31 mouse cellular contexts compared by ENCODE assay signal in the genomic region with DNA sequence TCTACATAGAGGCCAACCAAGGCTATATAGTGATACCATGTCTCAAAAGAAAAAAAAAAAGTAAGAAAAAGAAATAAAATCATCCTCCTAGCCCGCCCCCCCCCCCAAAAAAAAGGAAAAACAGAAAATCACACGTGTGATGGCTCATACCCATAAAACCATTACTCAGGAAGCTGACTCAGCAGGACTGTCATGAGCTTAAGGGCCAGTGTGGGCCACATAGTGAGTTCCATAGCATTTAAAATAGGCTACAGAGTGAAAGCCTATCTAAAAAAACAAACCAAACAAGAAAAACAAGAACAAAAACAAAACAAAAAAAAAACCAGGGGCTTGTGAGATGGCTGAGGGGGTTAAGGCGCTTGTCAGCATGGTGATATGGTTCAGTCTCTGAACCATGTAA. TPM values are rescaled to one million over a fixed set of nuclear protein-coding genes. Genes with fewer than 3 reads are reported as not detected.
DNase-seq lines count a peak whose midpoint lies in the region; ATAC-seq and TF ChIP-seq lines count a peak whose summit lies in the region.
"Had no signal": no experiment of that assay in that cellular context is flagged by ENCODE, and none has a peak within 500 bp of the region (broad histone marks: within the 10 kb centered on the region; RNA-seq: fewer than 3 reads in every experiment).

No protein-coding gene starts in this region.

- H3K79me2 ChIP-seq in CH12.LX (replicated peaks; ENCODE audit: control insufficient read depth, extremely low read depth, insufficient read depth, poor library complexity, severe bottlenecking) (no peaks in the 10 kb centered on the region), MEL (ENCODE audit: control insufficient read depth, insufficient read depth, low read length, poor library complexity) (no peaks in the 10 kb centered on the region)

- peaks cover 57 to 70% of the 10 kb centered on the region in 2 experiments for H3K36me3 ChIP-seq in CH12.LX (replicated peaks in 1 of 2; ENCODE audit: control insufficient read depth in 1 of 2, insufficient read depth in 1 of 2, low read length in 1 of 2)
- H3K36me3 ChIP-seq in MEL (ENCODE audit: control insufficient read depth in 1 of 2, insufficient read depth in 2 of 2, low read length in 2 of 2), result peaks cover 0 to 6% of the 10 kb centered on the region in 2 experiments; a peak in 2 of 4 replicates
- H3K36me3 ChIP-seq in midbrain, embryonic 14.5 days (ENCODE audit: control insufficient read depth, insufficient read depth, low read length), result no peaks in the 10 kb centered on the region; the same call in 1 of the 2 replicates
- H3K36me3 ChIP-seq: embryonic facial prominence, embryonic 12.5 days; forebrain, embryonic 15.5 days; G1E had no signal

- no peak for ATAC-seq in midbrain, embryonic 14.5 days (ENCODE audit: low FRiP score, low TSS enrichment)
- no peak for ATAC-seq in frontal cortex, adult (ENCODE audit: low TSS enrichment)
- ATAC-seq in megakaryocyte progenitor cell, adult 5-6 weeks (replicated peaks; ENCODE audit: poor library complexity), result no peak
- ATAC-seq: activated CD4-positive, CD25-positive, alpha-beta regulatory T cell, adult 4 months; CD4-positive, CD25-positive, alpha-beta regulatory T cell, adult 4 months; forebrain, embryonic 13.5 days; forebrain, embryonic 15.5 days; forebrain, postnatal 0 days; Patski had no signal

- TF ChIP-seq POLR2A in CH12.LX (IDR thresholded peaks at IDR 0.05; ENCODE audit: low read depth, low read length), result no peak
- TF ChIP-seq POLR2A in MEL (IDR thresholded peaks at IDR 0.05; ENCODE audit: control insufficient read depth in 1 of 2, insufficient read depth in 1 of 2, low read depth in 1 of 2, low read length in 2 of 2, poor library complexity in 1 of 2), result no peak
- no peak for TF ChIP-seq POLR2A in bone marrow macrophage, adult 2 months (IDR thresholded peaks at IDR 0.05; ENCODE audit: borderline replicate concordance, low read depth, low read length)

- H3K27me3 ChIP-seq in CH12.LX (replicated peaks) (no peaks in the 10 kb centered on the region), MEL (ENCODE audit: control insufficient read depth in 1 of 2, insufficient read depth in 2 of 2, low read length in 2 of 2) (no peaks in the 10 kb centered on the region)
- no peaks in the 10 kb centered on the region for H3K27me3 ChIP-seq in midbrain, embryonic 14.5 days (ENCODE audit: control insufficient read depth, insufficient read depth, low read length)
- H3K27me3 ChIP-seq: embryonic facial prominence, embryonic 12.5 days; forebrain, embryonic 13.5 days; Patski had no signal

- WGBS in midbrain, embryonic 14.5 days, result 62% methylated on average over 3 of the region's 3 CpGs

- H3K27ac ChIP-seq in CH12.LX (ENCODE audit: insufficient read depth, low read depth) (no peak overlapping the region), MEL (ENCODE audit: control insufficient read depth, low read depth, low read length) (no peak overlapping the region)
- peak overlapping the region; percentile 87 for H3K27ac ChIP-seq in bone marrow macrophage, adult 2 months (ENCODE audit: insufficient read depth, low read depth, low read length)
- H3K27ac ChIP-seq in midbrain, embryonic 14.5 days (replicated peaks; ENCODE audit: low read depth, low read length), result no peak overlapping the region
- H3K27ac ChIP-seq: embryonic facial prominence, embryonic 10.5 days; embryonic facial prominence, embryonic 12.5 days; forebrain, embryonic 13.5 days; forebrain, embryonic 15.5 days had no signal

- H3K9me3 ChIP-seq in CH12.LX (replicated peaks; ENCODE audit: low read length) (no peaks in the 10 kb centered on the region), MEL (replicated peaks; ENCODE audit: insufficient read depth, low read length) (no peaks in the 10 kb centered on the region)
- H3K9me3 ChIP-seq in midbrain, embryonic 14.5 days (ENCODE audit: control insufficient read depth, low read length), result no peaks in the 10 kb centered on the region
- H3K9me3 ChIP-seq: embryonic facial prominence, embryonic 10.5 days; embryonic facial prominence, embryonic 12.5 days; forebrain, embryonic 13.5 days; forebrain, embryonic 15.5 days; G1E had no signal

- DNase-seq in 3T3-L1 (ENCODE audit: low read depth, low spot score), result peak; percentile 58
- no peak for DNase-seq in CH12.LX (ENCODE audit: extremely low read depth)
- no peak for DNase-seq in MEL (ENCODE audit: low read depth, low spot score)
- DNase-seq in midbrain, embryonic 14.5 days, result no peak
- DNase-seq in adrenal gland, adult 18-20 months (ENCODE audit: low spot score in 2 of 2), result no peak
- DNase-seq: adrenal gland, adult 2 months; adrenal gland, postnatal 10 days; adrenal gland, postnatal 25 days; B cell, adult 2 months; cerebellum, adult 11 months; cerebellum, adult 18-20 months; cerebellum, adult 8-10 months; cerebellum, adult 9-11 months; cerebellum, postnatal 14 days; cerebellum, postnatal 36 days; forebrain, postnatal 0 days had no signal

- H3K4me3 ChIP-seq in CH12.LX (replicated peaks in 1 of 3; ENCODE audit: low read depth in 2 of 3, low read length in 2 of 3, poor library complexity in 1 of 3) (no peak overlapping the region), MEL (ENCODE audit: control insufficient read depth in 1 of 2, insufficient read depth in 1 of 2, low read depth in 2 of 2, low read length in 2 of 2) (no peak overlapping the region)
- H3K4me3 ChIP-seq in bone marrow macrophage, adult 2 months (ENCODE audit: insufficient read depth, low read length), result no peak overlapping the region
- no peak overlapping the region for H3K4me3 ChIP-seq in midbrain, embryonic 14.5 days (replicated peaks; ENCODE audit: low read depth, low read length)
- H3K4me3 ChIP-seq: embryonic facial prominence, embryonic 10.5 days; embryonic facial prominence, embryonic 12.5 days; forebrain, embryonic 13.5 days; forebrain, embryonic 15.5 days had no signal

- H3K4me1 ChIP-seq in CH12.LX (ENCODE audit: control insufficient read depth in 1 of 2, insufficient read depth in 2 of 2), result peaks cover 3 to 58% of the 10 kb centered on the region in 2 experiments; a peak in 3 of 4 replicates
- H3K4me1 ChIP-seq in MEL (ENCODE audit: control insufficient read depth in 1 of 2, insufficient read depth in 2 of 2, low read length in 2 of 2), result peaks cover 0 to 13% of the 10 kb centered on the region in 2 experiments; a peak in 2 of 4 replicates
- peaks cover 73% of the 10 kb centered on the region for H3K4me1 ChIP-seq in bone marrow macrophage, adult 2 months (ENCODE audit: control insufficient read depth, insufficient read depth, low read length)
- peaks cover 6% of the 10 kb centered on the region; the same call in 1 of the 2 replicates for H3K4me1 ChIP-seq in midbrain, embryonic 14.5 days (ENCODE audit: control insufficient read depth, insufficient read depth, low read length)

- H3K9ac ChIP-seq in CH12.LX (ENCODE audit: insufficient read depth, low read depth) (no peak overlapping the region), MEL (ENCODE audit: control insufficient read depth, low read depth, low read length, poor library complexity, severe bottlenecking) (no peak overlapping the region)
- H3K9ac ChIP-seq in midbrain, embryonic 14.5 days (replicated peaks; ENCODE audit: low read length), result no peak overlapping the region
- H3K9ac ChIP-seq: embryonic facial prominence, embryonic 12.5 days; forebrain, embryonic 13.5 days; forebrain, embryonic 15.5 days; forebrain, postnatal 0 days had no signal

- TF ChIP-seq RAD21 in CH12.LX (IDR thresholded peaks at IDR 0.05; ENCODE audit: low read depth, low read length) (no peak), MEL (IDR thresholded peaks at IDR 0.05; ENCODE audit: low read depth, low read length) (no peak)

- dilution Hi-C loops in CH12.LX (cut with MboI; ENCODE audit: extremely low pct_ligation_motif_present, extremely low pct_unique_long_range_greater_than_20kb, low sequenced_read_pairs), result no loop called here

- TF ChIP-seq EP300 in CH12.LX (IDR thresholded peaks at IDR 0.05; ENCODE audit: low read length) (no peak), MEL (IDR thresholded peaks at IDR 0.05; ENCODE audit: low read depth in 1 of 2, low read length in 2 of 2) (no peak)

- no peak overlapping the region for H3K4me2 ChIP-seq in CH12.LX (ENCODE audit: insufficient read depth, low read depth, poor library complexity, severe bottlenecking)
- H3K4me2 ChIP-seq in midbrain, embryonic 14.5 days (ENCODE audit: low read length), result no peak overlapping the region
- H3K4me2 ChIP-seq: embryonic facial prominence, embryonic 12.5 days; forebrain, embryonic 13.5 days; forebrain, embryonic 15.5 days had no signal

- in situ Hi-C loops in CH12.LX (cut with MboI; ENCODE audit: low pct_ligation_motif_present, low pct_unique_long_range_greater_than_20kb, low sequenced_read_pairs), result no loop called here

- no peak for TF ChIP-seq CTCF in CH12.LX (conservative IDR thresholded peaks at IDR 0.05 in 1 of 2, IDR thresholded peaks at IDR 0.05 in 1 of 2; ENCODE audit: low read depth in 2 of 2, low read length in 2 of 2)
- TF ChIP-seq CTCF in MEL (IDR thresholded peaks at IDR 0.05 in 2 of 3, conservative IDR thresholded peaks at IDR 0.05 in 1 of 3; ENCODE audit: control insufficient read depth in 1 of 3, insufficient read depth in 1 of 3, low read depth in 2 of 3, low read length in 3 of 3, poor library complexity in 1 of 3, severe bottlenecking in 1 of 3), result no peak
- no peak for TF ChIP-seq CTCF in bone marrow macrophage, adult 2 months (IDR thresholded peaks at IDR 0.05; ENCODE audit: low read depth, low read length)

RNA-seq across cellular contexts. Expression of a gene that starts 2.2 kb away (rescaled TPM):
- 0.13 and 0.38 TPM in 2 replicates for total RNA-seq in CH12.LX (2012; rRNA removed)
- total RNA-seq in CH12.LX (2014; rRNA removed), result not detected in 2 replicates
- polyA plus RNA-seq in CH12.LX (2012; ENCODE audit: insufficient read length, low read depth), result 0.21 and 0.33 TPM in 2 replicates
- total RNA-seq in MEL (2012; rRNA removed), result not detected in 2 replicates
- polyA plus RNA-seq in MEL (2012; ENCODE audit: insufficient read depth in 1 of 2, insufficient read length in 2 of 2, low read depth in 1 of 2, low replicate concordance in 2 of 2, missing spikeins in 1 of 2), result under 1 TPM in 1 of 2 experiments, not detected in 1; 0.13 TPM
- not detected in 2 replicates for polyA plus RNA-seq in bone marrow macrophage, adult 2 months (2012; ENCODE audit: insufficient read depth, insufficient read length, missing spikeins)
- 0.74 and 0.76 TPM in 2 replicates for polyA plus RNA-seq in midbrain, embryonic 14.5 days (2014; fragmentation: Nextera tagmentation; extraction: Ambion mirVana)
- 0.10 and 0.27 TPM in 2 replicates for total RNA-seq in megakaryocyte progenitor cell, adult 5-6 weeks (2015)
- total RNA-seq in megakaryocyte progenitor cell, adult 5-6 weeks (2017), result 0.57 TPM in 1 of 2 replicates, not detected in the other
- total RNA-seq in adrenal gland, adult 18-20 months (2021), result not detected
- total RNA-seq: adrenal gland, adult 2 months; common myeloid progenitor, adult 5-6 weeks had no signal
- polyA plus RNA-seq: G1E had no signal

RNA-seq across cellular contexts. Expression of a gene that starts 11.6 kb away (rescaled TPM):
- 61.4 and 63.7 TPM in 2 replicates for total RNA-seq in CH12.LX (2012; rRNA removed)
- 46.5 and 51.0 TPM in 2 replicates for total RNA-seq in CH12.LX (2014; rRNA removed)
- 43.7 and 46.3 TPM in 2 replicates for polyA plus RNA-seq in CH12.LX (2012; ENCODE audit: insufficient read length, low read depth)
- total RNA-seq in MEL (2012; rRNA removed), result 0.39 and 0.75 TPM in 2 replicates
- polyA plus RNA-seq in MEL (2012; ENCODE audit: insufficient read depth in 1 of 2, insufficient read length in 2 of 2, low read depth in 1 of 2, low replicate concordance in 2 of 2, missing spikeins in 1 of 2), result under 1 TPM in 1 of 2 experiments, not detected in 1; 0.50 TPM
- 240 and 334 TPM in 2 replicates for polyA plus RNA-seq in bone marrow macrophage, adult 2 months (2012; ENCODE audit: insufficient read depth, insufficient read length, missing spikeins)
- polyA plus RNA-seq in midbrain, embryonic 14.5 days (2014; fragmentation: Nextera tagmentation; extraction: Ambion mirVana), result 2.8 and 3.6 TPM in 2 replicates
- 1.3 and 1.9 TPM in 2 replicates for total RNA-seq in megakaryocyte progenitor cell, adult 5-6 weeks (2015)
- total RNA-seq in megakaryocyte progenitor cell, adult 5-6 weeks (2017), result 1.3 and 1.7 TPM in 2 replicates
- 1 to 10 TPM; 1.9 to 6.9 TPM for total RNA-seq in adrenal gland, adult 18-20 months (2021)

RNA-seq across cellular contexts. Expression of a gene that starts 37.2 kb away (rescaled TPM):
- total RNA-seq in CH12.LX (2012; rRNA removed) (not detected in 2 replicates), CH12.LX (2014; rRNA removed) (not detected in 2 replicates), MEL (2012; rRNA removed) (not detected in 2 replicates)
- polyA plus RNA-seq in CH12.LX (2012; ENCODE audit: insufficient read length, low read depth) (not detected in 2 replicates), MEL (2012; ENCODE audit: insufficient read depth in 1 of 2, insufficient read length in 2 of 2, low read depth in 1 of 2, low replicate concordance in 2 of 2, missing spikeins in 1 of 2) (not detected)
- polyA plus RNA-seq in bone marrow macrophage, adult 2 months (2012; ENCODE audit: insufficient read depth, insufficient read length, missing spikeins), result not detected in 2 replicates
- not detected in 2 replicates for polyA plus RNA-seq in midbrain, embryonic 14.5 days (2014; fragmentation: Nextera tagmentation; extraction: Ambion mirVana)
- not detected in 2 replicates for total RNA-seq in megakaryocyte progenitor cell, adult 5-6 weeks (2015)
- total RNA-seq in megakaryocyte progenitor cell, adult 5-6 weeks (2017), result not detected in 2 replicates
- total RNA-seq in adrenal gland, adult 18-20 months (2021), result not detected
- total RNA-seq: adrenal gland, adult 2 months; adrenal gland, postnatal 25 days; common myeloid progenitor, adult 5-6 weeks; forebrain, postnatal 0 days; G1E had no signal
- polyA plus RNA-seq: brain, embryonic 14.5 days; embryonic facial prominence, embryonic 14.5 days; forebrain, embryonic 11.5 days; forebrain, embryonic 13.5 days; forebrain, embryonic 15.5 days; forebrain, postnatal 0 days; G1E; Patski had no signal

RNA-seq across cellular contexts. Expression of a gene that starts 55.4 kb away (rescaled TPM):
- total RNA-seq in CH12.LX (2012; rRNA removed) (44.4 and 44.6 TPM in 2 replicates), CH12.LX (2014; rRNA removed) (41.4 and 43.8 TPM in 2 replicates), MEL (2012; rRNA removed) (29.4 and 35.6 TPM in 2 replicates)
- polyA plus RNA-seq in CH12.LX (2012; ENCODE audit: insufficient read length, low read depth) (50.1 and 52.2 TPM in 2 replicates), MEL (2012; ENCODE audit: insufficient read depth in 1 of 2, insufficient read length in 2 of 2, low read depth in 1 of 2, low replicate concordance in 2 of 2, missing spikeins in 1 of 2) (10 to 100 TPM in 1 of 2 experiments, not detected in 1; 51.5 TPM)
- 37.7 and 38.7 TPM in 2 replicates for polyA plus RNA-seq in bone marrow macrophage, adult 2 months (2012; ENCODE audit: insufficient read depth, insufficient read length, missing spikeins)
- polyA plus RNA-seq in midbrain, embryonic 14.5 days (2014; fragmentation: Nextera tagmentation; extraction: Ambion mirVana), result 51.5 and 55.9 TPM in 2 replicates
- 32.2 and 34.8 TPM in 2 replicates for total RNA-seq in megakaryocyte progenitor cell, adult 5-6 weeks (2015)
- total RNA-seq in megakaryocyte progenitor cell, adult 5-6 weeks (2017), result 21.0 and 21.1 TPM in 2 replicates
- total RNA-seq in adrenal gland, adult 18-20 months (2021), result 10 to 100 TPM; 16.3 to 23.5 TPM

RNA-seq across cellular contexts. Expression of a gene that starts 55.7 kb away (rescaled TPM):
- total RNA-seq in CH12.LX (2012; rRNA removed) (40.1 and 42.5 TPM in 2 replicates), CH12.LX (2014; rRNA removed) (50.4 and 50.6 TPM in 2 replicates), MEL (2012; rRNA removed) (27.0 and 27.1 TPM in 2 replicates)
- polyA plus RNA-seq in CH12.LX (2012; ENCODE audit: insufficient read length, low read depth) (39.5 and 46.7 TPM in 2 replicates), MEL (2012; ENCODE audit: insufficient read depth in 1 of 2, insufficient read length in 2 of 2, low read depth in 1 of 2, low replicate concordance in 2 of 2, missing spikeins in 1 of 2) (10 to 100 TPM in 1 of 2 experiments, not detected in 1; 43.6 TPM)
- 17.9 and 18.5 TPM in 2 replicates for polyA plus RNA-seq in bone marrow macrophage, adult 2 months (2012; ENCODE audit: insufficient read depth, insufficient read length, missing spikeins)
- 58.6 and 64.7 TPM in 2 replicates for polyA plus RNA-seq in midbrain, embryonic 14.5 days (2014; fragmentation: Nextera tagmentation; extraction: Ambion mirVana)
- 24.0 and 25.8 TPM in 2 replicates for total RNA-seq in megakaryocyte progenitor cell, adult 5-6 weeks (2015)
- total RNA-seq in megakaryocyte progenitor cell, adult 5-6 weeks (2017), result 35.2 and 36.5 TPM in 2 replicates
- 10 to 100 TPM; 18.5 to 22.8 TPM for total RNA-seq in adrenal gland, adult 18-20 months (2021)

Comparison
In these comparisons a context has a peak if more than half of its experiments do, and no peak if none do; other contexts are left out.
1. RNA of a gene that starts 11.6 kb away (total RNA-seq): 46.5 to 63.7 TPM in CH12.LX; 1.9 to 6.9 TPM in adrenal gland, adult 18-20 months, 1.3 to 1.9 TPM in megakaryocyte progenitor cell, adult 5-6 weeks and 0.39 to 0.75 TPM in MEL; every median in the first group is over 4 times any median in the second.